Mouse (Mus musculus) myocyte (in vitro differentiated cells): ENCODE data around the gene Rpa1.

Source experiments
- CEBPB ChIP-seq: IDR thresholded peaks from 2 replicates; pipeline ENCODE4 v1.6.1; 2011; ENCODE audit warnings: mild to moderate bottlenecking, moderate library complexity; ENCODE audit not compliant: poor library complexity, insufficient read depth, severe bottlenecking
- E2F4 ChIP-seq: IDR thresholded peaks from one replicate; pipeline ENCODE4 v1.6.1; 2011; ENCODE audit warnings: mild to moderate bottlenecking, control low read depth, moderate library complexity; ENCODE audit not compliant: insufficient read depth
- MYOD1 ChIP-seq, 3 experiments: IDR thresholded peaks; one replicate each; pipeline ENCODE4 v1.6.1; 2011; ENCODE audit warnings: control low read depth in 2 of 3, low read depth in 2 of 3, mild to moderate bottlenecking in 2 of 3, moderate library complexity in 1 of 3; ENCODE audit not compliant: insufficient read length in 2 of 3, control insufficient read depth in 1 of 3
- POLR2A ChIP-seq: IDR thresholded peaks from one replicate; pipeline ENCODE4 v1.6.1; 2011; ENCODE audit warnings: low read depth, mild to moderate bottlenecking, control low read depth, moderate library complexity; ENCODE audit not compliant: insufficient read length
- POLR2AphosphoS2 ChIP-seq: IDR thresholded peaks from one replicate; pipeline ENCODE4 v1.6.1; 2011; ENCODE audit warnings: low read depth, control low read depth; ENCODE audit not compliant: insufficient read length
- REST ChIP-seq: IDR thresholded peaks from one replicate; pipeline ENCODE4 v1.6.1; 2011; ENCODE audit warnings: mild to moderate bottlenecking, control low read depth, moderate library complexity; ENCODE audit not compliant: insufficient read depth, insufficient read length
- USF1 ChIP-seq: IDR thresholded peaks from one replicate; pipeline ENCODE4 v1.6.1; 2011; ENCODE audit warnings: low read depth, mild to moderate bottlenecking, control low read depth, moderate library complexity

- TF ChIP-seq POLR2AphosphoS2: no peak
- TF ChIP-seq POLR2A: no peak
- no peak for TF ChIP-seq REST
- TF ChIP-seq E2F4: no peak
- TF ChIP-seq CEBPB: no peak
- TF ChIP-seq USF1: no peak
- no peak for TF ChIP-seq MYOD1 (IDR thresholded peaks at IDR 0.05; ENCODE audit: control insufficient read depth in 1 of 3, insufficient read length in 2 of 3, low read depth in 2 of 3)
Measured at GRCm38 (mm10) chr11:75340698-75341345, 7.3 kb downstream of the Rpa1 start.
